Mouse (Mus musculus) cerebellum, adult 2 months (tissue): Measurements from ENCODE around the gene Smlr1.

ENCODE experiments used
- CTCF ChIP-seq: fragments of 200-500 bp; IDR thresholded peaks from 2 replicates; pipeline ENCODE4 v1.5.1; 2011; ENCODE audit warnings: low read depth, mild to moderate bottlenecking, control low read depth, low read length, moderate library complexity, borderline replicate concordance; ENCODE audit not compliant: insufficient read depth
- POLR2A ChIP-seq: fragments of 200-500 bp; IDR thresholded peaks from 2 replicates; pipeline ENCODE4 v1.6.1; 2011; ENCODE audit warnings: low read length, control low read depth, borderline replicate concordance; ENCODE audit not compliant: insufficient read depth

- TF ChIP-seq CTCF, result no peak
- TF ChIP-seq POLR2A, result no peak
Observed at GRCm38 (mm10) chr10:25539771-25540168, 3.7 kb upstream of the Smlr1 start.
